Mouse (Mus musculus): Measurements from ENCODE around the gene Scrn1.

DNA sequence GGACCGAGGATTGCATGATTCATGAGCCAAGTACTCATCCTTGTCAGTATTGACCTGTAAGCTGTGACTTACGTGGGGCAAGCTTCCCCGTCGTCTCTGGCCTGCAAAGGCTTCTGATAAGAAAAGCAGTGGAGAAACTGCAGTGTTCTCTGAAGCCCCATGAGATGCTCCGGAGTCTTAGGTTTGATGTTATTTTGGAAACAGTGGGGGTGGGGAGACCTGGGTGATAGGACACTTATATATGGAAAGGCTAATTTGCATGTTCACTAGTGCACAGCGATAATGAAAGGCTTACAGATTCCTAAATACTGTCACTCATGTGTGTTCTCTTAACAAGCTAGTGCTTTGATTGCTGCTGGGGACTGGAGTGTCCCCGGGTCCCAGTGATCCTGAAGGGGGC lies 106.6 kb downstream of the Scrn1 start:
- TF ChIP-seq GATA1 (IDR thresholded peaks at IDR 0.05; ENCODE audit: borderline replicate concordance, low read length) (no peak), FLI1 (IDR thresholded peaks at IDR 0.05; ENCODE audit: low read length) (no peak)

All from megakaryocyte, embryonic 14.5 days (primary cell).